ENCODE assay signal across 25 mouse cellular contexts in genomic region chr2:71868256-71868655, GRCm38 (mm10). TPM values are rescaled to one million over a fixed set of nuclear protein-coding genes. Genes with fewer than 3 reads are reported as not detected.
A peak's percentile ranks its signal among the peaks of the same experiment; 100 is the strongest.
DNase-seq lines count a peak whose midpoint lies in the region; TF ChIP-seq lines count a peak whose summit lies in the region.
"Had no signal": no experiment of that assay in that cellular context is flagged by ENCODE, and none has a peak within 500 bp of the region (broad histone marks: within the 10 kb centered on the region; RNA-seq: fewer than 3 reads in every experiment).

No protein-coding gene starts in this region.

- intact Hi-C loops in left cerebral cortex, adult 2 months (cut with DNase I): no loop called here
- intact Hi-C loops in left cerebral cortex, postnatal 10 days (cut with DNase I): no loop called here

- H3K4me3 ChIP-seq in kidney, adult 2 months (ENCODE audit: insufficient read depth, low read depth, low read length): no peak overlapping the region
- no peak overlapping the region for H3K4me3 ChIP-seq in left cerebral cortex, adult 2 months
- H3K4me3 ChIP-seq in ES-E14 (ENCODE audit: insufficient read depth in 1 of 2, low read depth in 1 of 2, low read length in 2 of 2, poor library complexity in 1 of 2, severe bottlenecking in 1 of 2) (peak overlapping the region; percentile 5 to 65; a peak in 3 of 4 replicates), myocyte (no peak overlapping the region)
- no peak overlapping the region for H3K4me3 ChIP-seq in forebrain, embryonic 10.5 days
- H3K4me3 ChIP-seq: embryonic facial prominence, embryonic 10.5 days; embryonic facial prominence, embryonic 15.5 days; forebrain, embryonic 13.5 days; heart, embryonic 15.5 days; hindbrain, embryonic 12.5 days; limb, embryonic 10.5 days; limb, embryonic 15.5 days; liver, embryonic 13.5 days; midbrain, embryonic 15.5 days; neural tube, embryonic 12.5 days had no signal

- peak overlapping the region; percentile 85 for H3K27ac ChIP-seq in kidney, adult 2 months (ENCODE audit: insufficient read depth, low read depth, low read length)
- H3K27ac ChIP-seq in left cerebral cortex, adult 2 months: peak overlapping the region; percentile 71
- peak overlapping the region; percentile 95 for H3K27ac ChIP-seq in ES-E14 (ENCODE audit: insufficient read depth, low read depth, low read length, poor library complexity, severe bottlenecking)
- no peak overlapping the region for H3K27ac ChIP-seq in forebrain, embryonic 10.5 days
- H3K27ac ChIP-seq: embryonic facial prominence, embryonic 10.5 days; embryonic facial prominence, embryonic 15.5 days; forebrain, embryonic 13.5 days; hindbrain, embryonic 12.5 days; limb, embryonic 10.5 days; limb, embryonic 15.5 days; liver, embryonic 13.5 days; midbrain, embryonic 15.5 days; neural tube, embryonic 12.5 days had no signal

- no peak overlapping the region for H3ac ChIP-seq in myocyte (ENCODE audit: control insufficient read depth, insufficient read length)

- no peaks in the 10 kb centered on the region for H3K79me2 ChIP-seq in myocyte (ENCODE audit: control insufficient read depth, insufficient read depth)

- no peak for TF ChIP-seq CTCF in kidney, adult 2 months (conservative IDR thresholded peaks at IDR 0.05; ENCODE audit: insufficient read depth, insufficient read length, low read depth, low read length)
- no peak for TF ChIP-seq CTCF in left cerebral cortex, adult 2 months (IDR thresholded peaks at IDR 0.05)

- in situ Hi-C loops in ES-E14 (cut with MboI; ENCODE audit: low sequenced_read_pairs in 2 of 2, unreplicated experiment in 2 of 2): no loop called here

- no peaks in the 10 kb centered on the region for H3K36me3 ChIP-seq in kidney, adult 2 months (ENCODE audit: control insufficient read depth, insufficient read depth, low read length)
- no peaks in the 10 kb centered on the region for H3K36me3 ChIP-seq in ES-E14 (ENCODE audit: control insufficient read depth, insufficient read depth, low read length, poor library complexity, severe bottlenecking)
- no peaks in the 10 kb centered on the region for H3K36me3 ChIP-seq in myocyte (ENCODE audit: control insufficient read depth, insufficient read depth)
- H3K36me3 ChIP-seq in forebrain, embryonic 10.5 days (replicated peaks): no peaks in the 10 kb centered on the region
- H3K36me3 ChIP-seq: embryonic facial prominence, embryonic 10.5 days; embryonic facial prominence, embryonic 15.5 days; heart, embryonic 15.5 days; hindbrain, embryonic 12.5 days; limb, embryonic 10.5 days; limb, embryonic 15.5 days; liver, embryonic 13.5 days; midbrain, embryonic 15.5 days; neural tube, embryonic 12.5 days had no signal

- no peak for DNase-seq in kidney, adult 2 months
- DNase-seq in kidney, postnatal 25 days: no peak
- no peak for DNase-seq in left cerebral cortex, adult 2 months (ENCODE audit: extremely low spot score in 1 of 2, low spot score in 2 of 2)
- no peak for DNase-seq in left cerebral cortex, postnatal 10 days (ENCODE audit: extremely low spot score in 1 of 2, low spot score in 2 of 2)
- DNase-seq in ES-E14 (ENCODE audit: low read depth, low spot score): no peak
- DNase-seq in forebrain, embryonic 10.5 days (ENCODE audit: extremely low spot score, low spot score): no peak
- DNase-seq: adrenal gland, postnatal 14 days; cerebellum, adult 18-20 months; cerebellum, postnatal 10 days; liver, embryonic 13.5 days; lung, adult 18-20 months; lung, postnatal 4 days; thymus, adult 2 months; thymus, postnatal 36 days had no signal

- 100% methylated on average over 1 of the region's 1 CpGs for WGBS in kidney, adult 2 months
- WGBS in forebrain, embryonic 10.5 days: 93% methylated on average over 1 of the region's 1 CpGs

- no peaks in the 10 kb centered on the region for H3K9me3 ChIP-seq in ES-E14 (ENCODE audit: control insufficient read depth, insufficient read depth, low read depth, low read length)
- no peaks in the 10 kb centered on the region for H3K9me3 ChIP-seq in forebrain, embryonic 10.5 days
- H3K9me3 ChIP-seq: embryonic facial prominence, embryonic 10.5 days; embryonic facial prominence, embryonic 15.5 days; forebrain, embryonic 13.5 days; heart, embryonic 15.5 days; hindbrain, embryonic 12.5 days; limb, embryonic 10.5 days; limb, embryonic 15.5 days; liver, embryonic 13.5 days; midbrain, embryonic 15.5 days; neural tube, embryonic 12.5 days had no signal

- peaks cover 16% of the 10 kb centered on the region for H3K4me1 ChIP-seq in kidney, adult 2 months (ENCODE audit: control insufficient read depth, insufficient read depth, low read length)
- peaks cover 10 to 25% of the 10 kb centered on the region in 2 experiments for H3K4me1 ChIP-seq in ES-E14 (ENCODE audit: control insufficient read depth in 2 of 2, insufficient read depth in 2 of 2, low read length in 2 of 2, poor library complexity in 1 of 2)
- H3K4me1 ChIP-seq in forebrain, embryonic 10.5 days: peaks cover 17% of the 10 kb centered on the region
- H3K4me1 ChIP-seq: embryonic facial prominence, embryonic 15.5 days; forebrain, embryonic 13.5 days; hindbrain, embryonic 12.5 days; limb, embryonic 15.5 days; neural tube, embryonic 12.5 days had no signal

- TF ChIP-seq POLR2A in kidney, adult 2 months (IDR thresholded peaks at IDR 0.05; ENCODE audit: low read depth, low read length): no peak
- TF ChIP-seq POLR2A in myocyte (IDR thresholded peaks at IDR 0.05; ENCODE audit: insufficient read length, low read depth): no peak

- H3K27me3 ChIP-seq in kidney, adult 2 months (replicated peaks; ENCODE audit: control insufficient read depth, insufficient read depth, low read length): no peaks in the 10 kb centered on the region
- no peaks in the 10 kb centered on the region for H3K27me3 ChIP-seq in myocyte (ENCODE audit: control insufficient read depth, insufficient read depth, insufficient read length)
- no peaks in the 10 kb centered on the region for H3K27me3 ChIP-seq in forebrain, embryonic 10.5 days (ENCODE audit: poor library complexity, severe bottlenecking)
- H3K27me3 ChIP-seq: embryonic facial prominence, embryonic 15.5 days; forebrain, embryonic 13.5 days; heart, embryonic 15.5 days; hindbrain, embryonic 12.5 days; limb, embryonic 15.5 days; liver, embryonic 13.5 days; midbrain, embryonic 15.5 days; neural tube, embryonic 12.5 days; Patski had no signal

- H3K4me2 ChIP-seq in myocyte (ENCODE audit: low read depth): peak overlapping the region; percentile 67
- H3K4me2 ChIP-seq: embryonic facial prominence, embryonic 15.5 days; forebrain, embryonic 13.5 days; heart, embryonic 15.5 days; hindbrain, embryonic 12.5 days; limb, embryonic 15.5 days; liver, embryonic 13.5 days; midbrain, embryonic 15.5 days; neural tube, embryonic 12.5 days had no signal

- peak overlapping the region; percentile 78 for H3K9ac ChIP-seq in ES-E14 (ENCODE audit: insufficient read depth, low read depth, low read length, poor library complexity, severe bottlenecking)
- H3K9ac ChIP-seq: embryonic facial prominence, embryonic 15.5 days; forebrain, embryonic 13.5 days; heart, embryonic 15.5 days; hindbrain, embryonic 12.5 days; limb, embryonic 15.5 days; liver, embryonic 13.5 days; midbrain, embryonic 15.5 days; neural tube, embryonic 12.5 days had no signal

TF ChIP-seq in ES-E14, 5 proteins besides CTCF, POLR2A, EP300 and RAD21:
- TF ChIP-seq MAFK (IDR thresholded peaks at IDR 0.05; ENCODE audit: insufficient read depth, low read depth, low read length) (no peak), ZNF384 (IDR thresholded peaks at IDR 0.05; ENCODE audit: low read depth, low read length) (no peak), CHD2 (IDR thresholded peaks at IDR 0.05; ENCODE audit: low read depth, low read length) (no peak), ZC3H11A (IDR thresholded peaks at IDR 0.05; ENCODE audit: borderline replicate concordance, low read depth, low read length) (no peak), HCFC1 (IDR thresholded peaks at IDR 0.05; ENCODE audit: borderline replicate concordance, insufficient read depth, low read length) (no peak)

TF ChIP-seq in myocyte, 11 proteins besides CTCF, POLR2A, EP300 and RAD21:
- TF ChIP-seq TCF3 (IDR thresholded peaks at IDR 0.05; ENCODE audit: insufficient read length, low read depth): no peak
- no peak for TF ChIP-seq POLR2AphosphoS2 (IDR thresholded peaks at IDR 0.05; ENCODE audit: insufficient read length, low read depth)
- TF ChIP-seq REST (IDR thresholded peaks at IDR 0.05; ENCODE audit: insufficient read depth, insufficient read length): no peak
- no peak for TF ChIP-seq TCF12 (IDR thresholded peaks at IDR 0.05; ENCODE audit: insufficient read depth, poor library complexity, severe bottlenecking)

RNA-seq across cellular contexts. Expression of gene Pdk1, which starts 4.8 kb away (rescaled TPM):
- 12.0 and 16.7 TPM in 2 replicates for polyA plus RNA-seq in kidney, adult 2 months (2012; rRNA removed)
- total RNA-seq in left cerebral cortex, adult 2 months (2021): 10 to 100 TPM; 42.4 to 51.1 TPM
- 10 to 100 TPM; 31.8 to 34.8 TPM for total RNA-seq in left cerebral cortex, postnatal 10 days (2021)
- 54.9 and 97.8 TPM in 2 replicates for total RNA-seq in ES-E14 (2012; rRNA removed)
- 17.0 TPM for polyA plus RNA-seq in myocyte (2012; fragmentation: generic; extraction: Trizol)
- 50.4 and 58.7 TPM in 2 replicates for polyA plus RNA-seq in forebrain, embryonic 10.5 days (2016; fragmentation: Nextera tagmentation; extraction: Ambion mirVana)

Comparison
In these comparisons a context has a peak if more than half of its experiments do, and no peak if none do; other contexts are left out.
1. H3K4me3 ChIP-seq: peak in ES-E14 (2 of 2); none in kidney, adult 2 months (single experiment), left cerebral cortex, adult 2 months (single experiment), myocyte (single experiment) and forebrain, embryonic 10.5 days (single experiment).